19 mouse cellular contexts compared by ENCODE assay signal in genomic region chr12:105982598-105982997, GRCm38 (mm10). TPM values are rescaled to one million over a fixed set of nuclear protein-coding genes. Genes with fewer than 3 reads are reported as not detected.
DNase-seq lines count a peak whose midpoint lies in the region; ATAC-seq lines count a peak whose summit lies in the region.
"Had no signal": no experiment of that assay in that cellular context is flagged by ENCODE, and none has a peak within 500 bp of the region (broad histone marks: within the 10 kb centered on the region; RNA-seq: fewer than 3 reads in every experiment).

No protein-coding gene starts in this region.

- intact Hi-C loops in left cerebral cortex, postnatal 36 days (cut with DNase I), result no loop called here

- no peak overlapping the region for H3K4me3 ChIP-seq in intestine, embryonic 15.5 days (replicated peaks)
- H3K4me3 ChIP-seq: heart, adult 2 months; heart, embryonic 15.5 days had no signal

- no peaks in the 10 kb centered on the region for H3K9me3 ChIP-seq in intestine, embryonic 15.5 days
- H3K9me3 ChIP-seq: heart, embryonic 15.5 days had no signal

- no peak overlapping the region for H3K4me2 ChIP-seq in intestine, embryonic 15.5 days (replicated peaks)
- H3K4me2 ChIP-seq: heart, embryonic 15.5 days; lung, embryonic 14.5 days had no signal

- H3K36me3 ChIP-seq in intestine, embryonic 15.5 days, result no peaks in the 10 kb centered on the region
- H3K36me3 ChIP-seq: heart, embryonic 15.5 days; limb, embryonic 10.5 days; midbrain, embryonic 10.5 days had no signal

- no peak overlapping the region for H3K27ac ChIP-seq in intestine, embryonic 15.5 days
- H3K27ac ChIP-seq: heart, adult 2 months; heart, embryonic 15.5 days; limb, embryonic 10.5 days; midbrain, embryonic 10.5 days had no signal

- WGBS in intestine, embryonic 15.5 days, result 85% methylated on average over 6 of the region's 6 CpGs

- ATAC-seq in intestine, embryonic 15.5 days, result no peak

- H3K9ac ChIP-seq in intestine, embryonic 15.5 days, result no peak overlapping the region
- H3K9ac ChIP-seq: heart, embryonic 15.5 days; lung, embryonic 14.5 days had no signal

- no peaks in the 10 kb centered on the region for H3K27me3 ChIP-seq in intestine, embryonic 15.5 days (replicated peaks)
- H3K27me3 ChIP-seq: heart, embryonic 15.5 days had no signal

- peak; percentile 76 for DNase-seq in right cerebral cortex, adult 18-20 months
- DNase-seq in right cerebral cortex, postnatal 4 days, result no peak
- DNase-seq in layer of hippocampus, adult 9-11 months, result peak; percentile 79
- peak; percentile 74 to 82 for DNase-seq in left cerebral cortex, postnatal 36 days (ENCODE audit: low spot score in 2 of 2)
- no peak for DNase-seq in spleen, postnatal 36 days (ENCODE audit: low spot score in 2 of 2)
- no peak for DNase-seq in heart, adult 11 months
- DNase-seq: adrenal gland, postnatal 14 days; cerebellum, adult 18-20 months; gastrocnemius, postnatal 10 days; heart, adult 2 months; kidney, adult 8-10 months; kidney, postnatal 25 days; lung, embryonic 14.5 days; lung, postnatal 4 days; thymus, postnatal 4 days had no signal

- no peaks in the 10 kb centered on the region for H3K4me1 ChIP-seq in intestine, embryonic 15.5 days (replicated peaks)

RNA-seq across cellular contexts. Expression of gene Vrk1, which starts 27.4 kb away (rescaled TPM):
- total RNA-seq in left cerebral cortex, postnatal 36 days (2021), result 10 to 100 TPM; 15.2 to 16.8 TPM
- 67.7 and 70.6 TPM in 2 replicates for polyA plus RNA-seq in intestine, embryonic 15.5 days (2015; fragmentation: Nextera tagmentation; extraction: Ambion mirVana)

Comparison
In these comparisons a context has a peak if more than half of its experiments do, and no peak if none do; other contexts are left out.
1. DNase-seq: peak in right cerebral cortex, adult 18-20 months (single experiment), layer of hippocampus, adult 9-11 months (single experiment) and left cerebral cortex, postnatal 36 days (2 of 2); none in right cerebral cortex, postnatal 4 days (single experiment), spleen, postnatal 36 days (0 of 2) and heart, adult 11 months (single experiment).